Mouse (Mus musculus): Measurements from ENCODE around the gene D17H6S53E. TPM values are rescaled to one million over a fixed set of nuclear protein-coding genes. Genes with fewer than 3 reads are reported as not detected.

The D17H6S53E gene
- total and polyA plus RNA-seq, 2 experiments from 2014 or later = 17.3 to 22.3 TPM

DNA sequence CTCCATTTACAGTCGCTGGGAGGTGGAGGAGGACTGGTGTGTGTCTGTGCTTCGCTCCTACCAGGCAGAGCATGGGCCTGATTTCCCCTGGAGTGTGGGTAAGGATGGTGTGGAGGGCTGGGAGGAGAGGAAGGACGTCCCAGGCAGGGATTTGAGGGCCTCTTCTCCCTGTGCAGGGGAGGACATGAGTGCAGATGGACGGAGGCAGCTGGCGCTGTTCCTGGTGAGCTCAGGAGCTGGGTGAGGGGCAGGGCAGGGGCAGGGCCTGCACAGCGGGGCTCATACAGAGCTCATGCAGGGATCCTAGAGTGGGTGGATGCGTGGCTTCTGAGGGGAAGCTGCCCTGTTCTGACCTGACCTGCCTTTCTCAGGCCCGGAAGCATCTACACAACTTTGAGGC lies 23.9 kb upstream of the D17H6S53E start:
- WGBS = 63% methylated on average over 8 of the region's 8 CpGs
- TF ChIP-seq CTCF (IDR thresholded peaks at IDR 0.05; ENCODE audit: low read depth) (no peak), EP300 (IDR thresholded peaks at IDR 0.05; ENCODE audit: low read depth) (no peak)
- no peak overlapping the region for H3K4me2 ChIP-seq (ENCODE audit: low read depth, low read length)
- no peaks in the 10 kb centered on the region for H3K27me3 ChIP-seq (ENCODE audit: control insufficient read depth, insufficient read depth, low read length)
- no peak overlapping the region for H3K27ac ChIP-seq (ENCODE audit: low read depth)
- no peak overlapping the region for H3K9ac ChIP-seq (replicated peaks; ENCODE audit: low read depth, low read length)
- no peak overlapping the region for H3K4me3 ChIP-seq (ENCODE audit: low read depth, low read length)
- no peaks in the 10 kb centered on the region for H3K9me3 ChIP-seq (replicated peaks; ENCODE audit: control insufficient read depth, low read length)
- DNase-seq (ENCODE audit: low spot score) (no peak), ATAC-seq (ENCODE audit: insufficient read depth, low read depth) (no peak)
- no peaks in the 10 kb centered on the region for H3K4me1 ChIP-seq (ENCODE audit: control insufficient read depth, insufficient read depth)
- peaks cover 71% of the 10 kb centered on the region for H3K36me3 ChIP-seq (replicated peaks; ENCODE audit: control insufficient read depth, insufficient read depth, low read length)

DNA sequence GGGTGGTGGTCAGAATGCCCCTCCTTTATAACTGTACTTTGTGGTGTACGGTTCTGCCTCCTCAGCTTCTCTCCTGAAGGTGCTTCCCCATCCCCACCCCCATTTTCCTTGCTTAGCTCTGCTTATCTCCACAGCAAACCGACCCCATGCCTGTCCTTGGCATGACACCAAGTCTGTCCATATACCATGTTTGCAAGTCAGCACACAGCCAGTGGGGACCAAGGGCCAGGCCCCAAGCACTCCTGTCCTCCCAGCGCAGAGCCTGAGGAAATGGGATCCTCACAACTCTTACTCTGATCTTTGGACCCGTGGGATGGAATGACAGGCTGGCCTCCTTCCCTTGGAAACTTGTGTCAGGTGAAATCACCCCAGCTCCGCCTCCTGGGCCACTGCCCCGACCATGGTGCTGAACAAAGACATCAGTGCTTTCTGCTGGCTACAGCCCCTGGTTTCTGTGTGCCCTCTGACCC lies 22.9 kb upstream of the D17H6S53E start:
- Histone ChIP-seq H3K9me3 (replicated peaks; ENCODE audit: control insufficient read depth, low read length) (no peaks in the 10 kb centered on the region), H3K4me1 (ENCODE audit: control insufficient read depth, insufficient read depth) (no peaks in the 10 kb centered on the region), H3K4me2 (ENCODE audit: low read depth, low read length) (no peak overlapping the region), H3K27me3 (ENCODE audit: control insufficient read depth, insufficient read depth, low read length) (no peaks in the 10 kb centered on the region), H3K4me3 (ENCODE audit: low read depth, low read length) (no peak overlapping the region), H3K27ac (ENCODE audit: low read depth) (no peak overlapping the region), H3K9ac (replicated peaks; ENCODE audit: low read depth, low read length) (no peak overlapping the region), H3K36me3 (replicated peaks; ENCODE audit: control insufficient read depth, insufficient read depth, low read length) (peaks cover 61% of the 10 kb centered on the region)
- WGBS = 42% methylated on average over 6 of the region's 6 CpGs
- no peak for TF ChIP-seq EP300 (IDR thresholded peaks at IDR 0.05; ENCODE audit: low read depth)
- TF ChIP-seq CTCF (IDR thresholded peaks at IDR 0.05; ENCODE audit: low read depth) = no peak
- ATAC-seq (ENCODE audit: insufficient read depth, low read depth) (no peak; the same call in 1 of the 2 replicates), DNase-seq (ENCODE audit: low spot score) (no peak)

DNA sequence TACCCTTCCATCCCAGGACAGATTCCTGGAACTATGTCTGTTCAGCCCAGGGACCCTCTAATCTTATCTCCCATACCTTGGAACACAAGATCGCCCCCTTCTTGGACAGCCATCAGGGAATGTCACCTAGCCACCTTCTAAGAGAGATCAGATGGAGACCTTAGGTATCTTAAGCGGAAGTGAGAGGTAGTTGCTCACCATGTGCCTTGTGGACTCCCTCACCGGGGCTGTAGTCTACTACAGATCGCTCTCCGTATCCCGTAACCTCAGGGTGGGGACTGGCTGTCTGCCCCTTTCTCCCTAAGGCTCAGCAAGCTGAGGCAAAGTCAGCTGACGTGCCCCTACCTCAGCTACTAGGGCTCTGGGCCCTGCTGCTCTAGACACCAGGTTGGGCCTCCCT lies 22.1 kb upstream of the D17H6S53E start:
- Histone ChIP-seq H3K4me3 (ENCODE audit: low read depth, low read length) (no peak overlapping the region), H3K27ac (ENCODE audit: low read depth) (no peak overlapping the region), H3K27me3 (ENCODE audit: control insufficient read depth, insufficient read depth, low read length) (no peaks in the 10 kb centered on the region), H3K4me2 (ENCODE audit: low read depth, low read length) (no peak overlapping the region), H3K4me1 (ENCODE audit: control insufficient read depth, insufficient read depth) (no peaks in the 10 kb centered on the region), H3K9ac (replicated peaks; ENCODE audit: low read depth, low read length) (no peak overlapping the region), H3K36me3 (replicated peaks; ENCODE audit: control insufficient read depth, insufficient read depth, low read length) (peaks cover 53% of the 10 kb centered on the region), H3K9me3 (replicated peaks; ENCODE audit: control insufficient read depth, low read length) (no peaks in the 10 kb centered on the region)
- WGBS = 83% methylated on average over 7 of the region's 7 CpGs
- DNase-seq (ENCODE audit: low spot score) (no peak), ATAC-seq (ENCODE audit: insufficient read depth, low read depth) (no peak)
- TF ChIP-seq EP300 (IDR thresholded peaks at IDR 0.05; ENCODE audit: low read depth) (no peak), CTCF (IDR thresholded peaks at IDR 0.05; ENCODE audit: low read depth) (no peak)

DNA sequence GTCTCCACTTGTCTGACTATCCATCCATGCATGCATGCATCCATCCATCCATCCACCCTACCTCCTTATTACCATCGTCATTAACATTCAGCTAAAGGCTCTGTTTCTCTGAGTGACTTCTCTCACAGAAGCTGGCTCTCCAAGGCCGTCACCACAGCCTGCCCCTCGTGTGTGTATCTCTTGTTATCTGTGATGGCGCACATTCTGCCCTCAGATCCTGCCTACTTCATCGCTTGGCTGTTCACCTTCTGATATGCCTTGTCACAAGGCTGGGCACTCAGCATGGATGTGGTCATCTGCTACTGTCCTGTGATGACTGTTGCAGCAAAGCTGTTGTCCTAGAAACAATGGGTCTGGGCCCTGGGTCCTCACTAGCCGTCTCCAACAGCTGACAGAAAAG lies 21.4 kb upstream of the D17H6S53E start:
- 58% methylated on average over 6 of the region's 6 CpGs for WGBS
- Histone ChIP-seq H3K4me3 (ENCODE audit: low read depth, low read length) (no peak overlapping the region), H3K27ac (ENCODE audit: low read depth) (no peak overlapping the region), H3K9ac (replicated peaks; ENCODE audit: low read depth, low read length) (no peak overlapping the region), H3K27me3 (ENCODE audit: control insufficient read depth, insufficient read depth, low read length) (no peaks in the 10 kb centered on the region), H3K4me1 (ENCODE audit: control insufficient read depth, insufficient read depth) (no peaks in the 10 kb centered on the region), H3K36me3 (replicated peaks; ENCODE audit: control insufficient read depth, insufficient read depth, low read length) (peaks cover 46% of the 10 kb centered on the region), H3K4me2 (ENCODE audit: low read depth, low read length) (no peak overlapping the region), H3K9me3 (replicated peaks; ENCODE audit: control insufficient read depth, low read length) (no peaks in the 10 kb centered on the region)
- ATAC-seq (ENCODE audit: insufficient read depth, low read depth) = no peak
- TF ChIP-seq CTCF (IDR thresholded peaks at IDR 0.05; ENCODE audit: low read depth) = no peak
- TF ChIP-seq EP300 (IDR thresholded peaks at IDR 0.05; ENCODE audit: low read depth) = no peak
- DNase-seq (ENCODE audit: low spot score) = no peak

DNA sequence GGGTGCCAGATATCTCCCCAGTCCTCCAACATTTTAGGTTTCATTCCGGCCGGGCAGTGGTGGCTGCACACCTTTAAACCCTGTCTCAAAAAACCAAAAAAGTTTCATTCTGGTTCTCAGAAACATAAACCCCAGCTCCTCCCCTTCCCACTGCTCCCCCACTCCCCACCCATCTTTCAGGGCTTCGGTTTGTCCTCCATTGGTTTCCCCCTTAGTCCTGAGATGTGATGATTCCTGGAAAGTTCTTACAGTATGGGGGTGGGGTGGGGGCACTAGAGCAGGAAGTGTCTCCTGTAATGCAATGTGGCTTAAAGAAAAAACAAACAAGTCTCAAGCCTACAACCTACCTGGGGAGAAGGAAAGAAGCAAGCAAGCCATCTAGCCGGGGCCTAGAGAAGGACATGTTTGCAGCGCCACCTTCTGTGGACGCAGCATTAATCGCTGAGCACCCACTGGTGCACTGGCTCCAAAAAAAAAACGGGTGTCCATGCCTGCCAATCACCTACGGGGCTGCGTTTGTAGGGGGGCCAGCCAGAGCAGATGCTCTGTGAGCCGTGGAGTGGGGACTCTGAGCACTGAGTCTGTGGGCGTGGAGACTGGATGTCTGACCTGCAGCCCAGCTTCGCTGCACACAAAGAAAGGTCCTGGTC lies 20.3 kb upstream of the D17H6S53E start:
- ATAC-seq (ENCODE audit: insufficient read depth, low read depth) = no peak
- no peak overlapping the region for H3K4me3 ChIP-seq (ENCODE audit: low read depth, low read length)
- 30% methylated on average over 13 of the region's 13 CpGs for WGBS
- H3K4me2 ChIP-seq (ENCODE audit: low read depth, low read length) = no peak overlapping the region
- H3K36me3 ChIP-seq (replicated peaks; ENCODE audit: control insufficient read depth, insufficient read depth, low read length) = peaks cover 35% of the 10 kb centered on the region
- H3K27me3 ChIP-seq (ENCODE audit: control insufficient read depth, insufficient read depth, low read length) = no peaks in the 10 kb centered on the region
- no peaks in the 10 kb centered on the region for H3K4me1 ChIP-seq (ENCODE audit: control insufficient read depth, insufficient read depth)
- peak; percentile 26 for DNase-seq (ENCODE audit: low spot score)
- no peaks in the 10 kb centered on the region for H3K9me3 ChIP-seq (replicated peaks; ENCODE audit: control insufficient read depth, low read length)
- TF ChIP-seq EP300 (IDR thresholded peaks at IDR 0.05; ENCODE audit: low read depth) (no peak), CTCF (IDR thresholded peaks at IDR 0.05; ENCODE audit: low read depth) (peak; percentile 59)
- H3K9ac ChIP-seq (replicated peaks; ENCODE audit: low read depth, low read length) = 0 out of 2 replicates have a peak overlapping the region, but pooled peaks have one; percentile 1
- no peak overlapping the region for H3K27ac ChIP-seq (ENCODE audit: low read depth)

GRCm38 (mm10) chr17:35106522-35106921 lies 19.7 kb upstream of the D17H6S53E start:
- Histone ChIP-seq H3K36me3 (replicated peaks; ENCODE audit: control insufficient read depth, insufficient read depth, low read length) (peaks cover 29% of the 10 kb centered on the region), H3K27me3 (ENCODE audit: control insufficient read depth, insufficient read depth, low read length) (no peaks in the 10 kb centered on the region), H3K9ac (replicated peaks; ENCODE audit: low read depth, low read length) (no peak overlapping the region), H3K4me1 (ENCODE audit: control insufficient read depth, insufficient read depth) (no peaks in the 10 kb centered on the region), H3K4me3 (ENCODE audit: low read depth, low read length) (no peak overlapping the region), H3K27ac (ENCODE audit: low read depth) (no peak overlapping the region), H3K9me3 (replicated peaks; ENCODE audit: control insufficient read depth, low read length) (no peaks in the 10 kb centered on the region), H3K4me2 (ENCODE audit: low read depth, low read length) (no peak overlapping the region)
- no peak for DNase-seq (ENCODE audit: low spot score)
- TF ChIP-seq CTCF (IDR thresholded peaks at IDR 0.05; ENCODE audit: low read depth) = peak; percentile 11; the same call in 1 of the 2 replicates
- no peak for TF ChIP-seq EP300 (IDR thresholded peaks at IDR 0.05; ENCODE audit: low read depth)
- WGBS = 58% methylated on average over 3 of the region's 3 CpGs
- ATAC-seq (ENCODE audit: insufficient read depth, low read depth) = no peak

All from heart, postnatal 0 days (tissue).